Mouse (Mus musculus): ENCODE data around the gene Npepl1. TPM values are rescaled to one million over a fixed set of nuclear protein-coding genes. Genes with fewer than 3 reads are reported as not detected.
A peak's percentile ranks its signal among the peaks of the same experiment; 100 is the strongest.

The Npepl1 gene
- 10 to 100 TPM; 80.1 to 90.2 TPM for total RNA-seq (2021)
- long read RNA-seq, experiment 1, transcript Npepl1-201 (12 exons, 2,467 nt) = major isoform, 222 of 257 reads
- long read RNA-seq, experiment 1, partial matches to known transcripts = 23 of 257 reads
- long read RNA-seq, experiment 1, other reads (novel, unspliced or antisense) = 12 of 257 reads
- long read RNA-seq, experiment 2, transcript Npepl1-201 (12 exons, 2,467 nt) = major isoform, 224 of 265 reads
- long read RNA-seq, experiment 2, partial matches to known transcripts = 9 of 265 reads
- long read RNA-seq, experiment 2, other reads (novel, unspliced or antisense) = 32 of 265 reads

- peak within 1 kb of the TSS; percentile 90 for H3K27ac ChIP-seq
- intact Hi-C loops (cut with DNase I) = loop anchor here (2.0 to 5.0 kb wide), 3 partner anchors 33 to 528 kb away; partner anchors contain the start of gene Stx16
- peak within 1 kb of the TSS; percentile 91 for H3K4me3 ChIP-seq
- TF ChIP-seq CTCF (IDR thresholded peaks at IDR 0.05) = peak; percentile 61
- peak; percentile 93 for DNase-seq
These were observed at the start of gene Npepl1 for GRCm38 (mm10) chr2:174109991-174110782. Gene Npepl1, plus strand, starts transcription at chr2:174110349.

- DNase-seq = no peak
- intact Hi-C loops (cut with DNase I) = no loop called here
- no peak for TF ChIP-seq CTCF (IDR thresholded peaks at IDR 0.05)
- H3K4me3 ChIP-seq = no peak overlapping the region
- H3K27ac ChIP-seq = no peak overlapping the region
These were observed 48.9 kb upstream of the Npepl1 start for GRCm38 (mm10) chr2:174061219-174061618.

GRCm38 (mm10) chr2:174063074-174063473 is 47.1 kb upstream of the Npepl1 start:
- no peak for TF ChIP-seq CTCF (IDR thresholded peaks at IDR 0.05)
- Histone ChIP-seq H3K27ac (no peak overlapping the region), H3K4me3 (no peak overlapping the region)
- intact Hi-C loops (cut with DNase I) = no loop called here
- peak; percentile 52 for DNase-seq

- no peak for DNase-seq
- TF ChIP-seq CTCF (IDR thresholded peaks at IDR 0.05) = no peak
- no peak overlapping the region for H3K4me3 ChIP-seq
- no peak overlapping the region for H3K27ac ChIP-seq
- intact Hi-C loops (cut with DNase I) = no loop called here
These were observed 46.5 kb upstream of the Npepl1 start for GRCm38 (mm10) chr2:174063527-174064211.

DNA sequence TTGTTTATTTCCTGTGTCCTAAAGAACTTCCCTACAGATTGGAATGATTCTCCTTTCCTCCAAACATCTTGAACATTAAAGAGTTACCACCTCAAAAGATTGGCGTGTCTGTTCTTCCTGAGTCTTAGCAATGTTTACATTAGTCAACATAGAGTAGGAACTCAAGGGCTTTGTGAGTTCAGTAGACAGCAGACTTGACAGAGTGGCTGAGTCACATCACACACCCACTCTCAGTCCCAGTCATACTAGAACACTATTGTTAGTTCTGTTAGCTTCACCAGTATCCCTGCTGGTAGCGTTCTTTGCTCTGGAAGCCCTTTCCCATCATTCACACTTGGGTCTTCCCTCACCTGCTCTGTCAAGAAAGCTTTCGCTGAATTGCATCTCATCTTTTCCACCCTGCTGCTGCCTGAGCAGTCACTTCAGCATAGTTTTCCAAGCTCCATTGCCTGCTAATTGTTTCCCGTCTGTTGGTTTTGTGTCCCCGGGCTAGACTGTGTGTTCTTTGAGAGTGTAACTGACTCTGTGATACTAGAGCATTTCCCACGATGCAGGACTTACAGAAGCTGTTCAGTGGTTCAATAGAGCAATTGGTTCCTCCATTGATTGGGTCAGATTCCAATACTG is 42.2 kb upstream of the Npepl1 start:
- intact Hi-C loops (cut with DNase I) = no loop called here
- Histone ChIP-seq H3K4me3 (no peak overlapping the region), H3K27ac (no peak overlapping the region)
- no peak for DNase-seq
- no peak for TF ChIP-seq CTCF (IDR thresholded peaks at IDR 0.05)

GRCm38 (mm10) chr2:174069532-174070049 is 40.6 kb upstream of the Npepl1 start:
- intact Hi-C loops (cut with DNase I) = loop anchor here (10.0 kb wide), 2 partner anchors 225 to 265 kb away; no protein-coding TSS in a partner anchor
- no peak for DNase-seq
- Histone ChIP-seq H3K27ac (no peak overlapping the region), H3K4me3 (no peak overlapping the region)
- no peak for TF ChIP-seq CTCF (IDR thresholded peaks at IDR 0.05)

DNA sequence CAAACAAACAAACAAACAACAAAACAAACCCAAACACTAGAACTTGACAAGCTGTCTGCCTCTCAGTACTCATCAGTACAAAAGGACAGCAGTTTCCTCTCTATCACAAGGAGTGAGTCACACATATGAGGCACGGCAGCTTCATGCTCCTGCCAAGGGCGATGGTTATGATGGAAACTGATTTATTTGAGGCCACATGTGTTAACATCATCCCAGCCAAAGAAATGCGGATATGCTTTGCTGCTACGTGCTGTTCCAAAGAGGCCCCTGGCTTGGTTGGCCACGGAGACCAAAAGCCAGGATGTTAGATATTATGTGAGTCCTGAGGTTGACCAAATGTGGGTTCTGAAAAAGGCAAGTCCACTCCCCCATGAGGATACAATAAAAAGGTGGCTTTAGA is 38.7 kb upstream of the Npepl1 start:
- no peak overlapping the region for H3K27ac ChIP-seq
- intact Hi-C loops (cut with DNase I) = loop anchor here (10.0 kb wide), 2 partner anchors 223 to 267 kb away; no protein-coding TSS in a partner anchor
- DNase-seq = no peak

GRCm38 (mm10) chr2:174073156-174073790 is 36.9 kb upstream of the Npepl1 start:
- H3K27ac ChIP-seq = peak overlapping the region; percentile 92
- intact Hi-C loops (cut with DNase I) = loop anchor here (10.0 kb wide), 2 partner anchors 222 to 268 kb away; no protein-coding TSS in a partner anchor

More for the DNA sequence above, 38.7 kb upstream of the Npepl1 start:
- no peak for TF ChIP-seq CTCF (IDR thresholded peaks at IDR 0.05)
- no peak overlapping the region for H3K4me3 ChIP-seq

DNA sequence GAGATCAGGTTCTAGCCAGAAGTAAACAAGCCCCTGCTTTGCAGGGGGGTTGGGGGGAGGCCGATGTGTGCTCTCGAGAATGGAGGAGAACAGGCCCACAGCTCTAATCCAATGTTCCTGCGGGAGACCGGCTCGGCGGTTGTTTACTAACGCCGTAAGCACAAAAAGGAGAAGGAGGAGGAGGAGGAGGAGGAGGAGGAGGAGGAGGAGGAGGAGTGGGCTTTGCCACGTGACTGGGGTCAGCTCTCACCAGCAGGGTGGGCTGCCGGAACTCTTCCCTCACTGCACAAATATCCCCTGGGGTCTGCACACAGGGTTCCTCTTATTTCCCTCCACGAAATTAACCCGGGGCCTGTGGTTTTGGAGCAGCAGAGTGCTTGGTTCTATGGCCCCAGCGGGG is 35.5 kb upstream of the Npepl1 start:
- TF ChIP-seq CTCF (IDR thresholded peaks at IDR 0.05) = no peak
- DNase-seq = peak; percentile 23
- Histone ChIP-seq H3K27ac (peak overlapping the region; percentile 92), H3K4me3 (peak overlapping the region; percentile 96)
- intact Hi-C loops (cut with DNase I) = loop anchor here (5.0 to 10.0 kb wide), 4 partner anchors 220 to 487 kb away; partner anchors contain the start of gene Rab22a

More at GRCm38 (mm10) chr2:174073156-174073790, 36.9 kb upstream of the Npepl1 start:
- no peak for TF ChIP-seq CTCF (IDR thresholded peaks at IDR 0.05)
- DNase-seq = peak; percentile 30
- H3K4me3 ChIP-seq = no peak overlapping the region

DNA sequence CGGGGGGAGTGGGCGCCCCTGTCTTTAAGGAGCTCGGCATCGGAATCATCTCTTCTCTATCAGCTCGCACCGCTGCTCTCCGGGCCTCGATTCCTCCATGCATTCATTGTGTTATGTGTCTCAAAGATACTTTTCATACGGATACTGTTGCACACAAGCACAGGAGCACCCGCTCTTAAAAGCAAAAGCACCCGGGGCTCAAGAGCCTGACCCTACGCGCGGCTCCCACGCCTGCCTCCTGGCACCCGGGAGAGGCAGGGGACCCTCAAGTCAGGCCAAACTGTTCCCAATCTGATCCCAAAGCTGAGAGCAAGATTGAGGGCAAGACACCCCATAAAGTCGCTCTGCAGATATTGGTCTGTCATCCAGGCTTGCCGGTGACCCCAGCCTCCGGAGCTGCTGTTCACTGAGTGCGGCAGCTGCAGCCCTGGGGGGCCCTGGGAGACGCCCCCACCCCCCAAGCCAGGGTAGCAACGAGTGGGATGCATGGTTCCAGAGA is 35.0 kb upstream of the Npepl1 start:
- intact Hi-C loops (cut with DNase I) = loop anchor here (5.0 to 10.0 kb wide), 4 partner anchors 220 to 488 kb away; partner anchors contain the start of gene Rab22a
- DNase-seq = peak; percentile 25
- TF ChIP-seq CTCF (IDR thresholded peaks at IDR 0.05) = no peak
- Histone ChIP-seq H3K4me3 (peak overlapping the region; percentile 96), H3K27ac (peak overlapping the region; percentile 92)

Measured in gastrocnemius, adult 2 months (tissue).